Mouse (Mus musculus) stomach, embryonic 15.5 days (tissue): Measurements from ENCODE around the gene Tectb. TPM values are rescaled to one million over a fixed set of nuclear protein-coding genes. Genes with fewer than 3 reads are reported as not detected.

Source experiments
- ATAC-seq: fragments of 200-750 bp; cut with Nextera tagmentation; 2 replicates; pipeline ENCODE4 v1.8.0; 2017; ENCODE audit warnings: low read depth, moderate number of reproducible peaks, moderate TSS enrichment; ENCODE audit not compliant: insufficient read depth, low FRiP score
- H3K27ac ChIP-seq: fragments of 300-500 bp; sonication (generic); 2 replicates; pipeline ENCODE4 v1.5.1; 2015; ENCODE audit warnings: mild to moderate bottlenecking, inconsistent platforms
- H3K27me3 ChIP-seq: fragments of 300-500 bp; sonication (generic); replicated peaks from 2 replicates; pipeline ENCODE4 v1.6.1; 2015; ENCODE audit warnings: inconsistent platforms
- H3K36me3 ChIP-seq: fragments of 300-500 bp; sonication (generic); 2 replicates; pipeline ENCODE4 v1.6.1; 2015; ENCODE audit warnings: inconsistent platforms
- H3K4me1 ChIP-seq: fragments of 300-500 bp; sonication (generic); 2 replicates; pipeline ENCODE4 v1.6.1; 2015; ENCODE audit warnings: inconsistent platforms
- H3K4me2 ChIP-seq: fragments of 300-500 bp; sonication (generic); 2 replicates; pipeline ENCODE4 v1.6.1; 2015; ENCODE audit warnings: mild to moderate bottlenecking, inconsistent platforms
- H3K4me3 ChIP-seq: fragments of 300-500 bp; sonication (generic); replicated peaks from 2 replicates; pipeline ENCODE4 v1.5.1; 2015; ENCODE audit warnings: inconsistent platforms
- H3K9ac ChIP-seq: fragments of 300-500 bp; sonication (generic); 2 replicates; pipeline ENCODE4 v1.6.1; 2015; ENCODE audit warnings: inconsistent platforms
- H3K9me3 ChIP-seq: fragments of 300-500 bp; sonication (generic); 2 replicates; pipeline ENCODE4 v1.6.1; 2016; ENCODE audit warnings: inconsistent platforms
- WGBS: fragments of 180-500 bp; shearing (Covaris S2); methylation state at CpG from one replicate; pipeline ENCODE4 v1.1.7; 2015; 5-methylcytosine and 5-hydroxymethylcytosine counted together
- microRNA-seq: library from miRNA; unstranded; fragments of <30 nt; microRNA quantifications from one replicate; pipeline ENCODE4, GENCODE M21; 2016
- polyA plus RNA-seq: library from polyadenylated mRNA; unstranded; fragments of >200 nt; fragmentation: Nextera tagmentation; extraction: Ambion mirVana; gene quantifications from 2 replicates; pipeline ENCODE4 v1.2.1, GENCODE M21; 2015

Gene Tectb
- polyA plus RNA-seq, 1 experiment from 2014 or later, result not detected

DNA sequence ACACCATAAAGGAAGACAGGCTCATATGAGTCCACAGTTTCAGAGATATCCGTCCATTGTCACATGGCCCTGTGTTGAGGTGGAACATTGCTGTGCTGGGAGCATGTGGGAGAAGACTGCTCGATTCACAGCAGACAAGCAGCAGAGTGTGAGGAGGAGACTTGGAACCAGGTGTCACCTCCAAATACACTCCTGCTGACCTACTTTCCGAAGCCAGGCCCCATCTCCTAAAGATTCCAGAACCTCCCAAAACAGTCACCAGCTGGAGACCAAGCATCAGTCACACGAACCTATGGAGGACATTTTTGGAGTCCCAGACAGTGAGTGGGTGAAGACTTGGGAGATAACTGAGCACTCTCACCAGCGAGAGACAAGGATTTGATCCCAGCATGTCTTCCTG, 56.0 kb downstream of the Tectb start:
- H3K4me2 ChIP-seq, result no peak overlapping the region
- H3K36me3 ChIP-seq, result no peaks in the 10 kb centered on the region
- no peak overlapping the region for H3K27ac ChIP-seq
- WGBS, result 86% methylated on average over 5 of the region's 5 CpGs
- no peak overlapping the region for H3K4me3 ChIP-seq
- no peaks in the 10 kb centered on the region for H3K27me3 ChIP-seq
- H3K9me3 ChIP-seq, result no peaks in the 10 kb centered on the region
- H3K4me1 ChIP-seq, result no peaks in the 10 kb centered on the region
- H3K9ac ChIP-seq, result no peak overlapping the region
- ATAC-seq, result no peak

- no peak overlapping the region for H3K9ac ChIP-seq
- H3K4me1 ChIP-seq, result 0 out of 2 replicates have a peak, but pooled peaks cover 3% of the 10 kb centered on the region
- no peaks in the 10 kb centered on the region for H3K27me3 ChIP-seq
- no peak overlapping the region for H3K4me3 ChIP-seq
- WGBS, result 51% methylated on average over 6 of the region's 6 CpGs
- no peaks in the 10 kb centered on the region for H3K36me3 ChIP-seq
- H3K4me2 ChIP-seq, result no peak overlapping the region
- no peaks in the 10 kb centered on the region for H3K9me3 ChIP-seq
- no peak for ATAC-seq
- no peak overlapping the region for H3K27ac ChIP-seq
These were observed 59.4 kb downstream of the Tectb start for GRCm38 (mm10) chr19:55239766-55240426.

DNA sequence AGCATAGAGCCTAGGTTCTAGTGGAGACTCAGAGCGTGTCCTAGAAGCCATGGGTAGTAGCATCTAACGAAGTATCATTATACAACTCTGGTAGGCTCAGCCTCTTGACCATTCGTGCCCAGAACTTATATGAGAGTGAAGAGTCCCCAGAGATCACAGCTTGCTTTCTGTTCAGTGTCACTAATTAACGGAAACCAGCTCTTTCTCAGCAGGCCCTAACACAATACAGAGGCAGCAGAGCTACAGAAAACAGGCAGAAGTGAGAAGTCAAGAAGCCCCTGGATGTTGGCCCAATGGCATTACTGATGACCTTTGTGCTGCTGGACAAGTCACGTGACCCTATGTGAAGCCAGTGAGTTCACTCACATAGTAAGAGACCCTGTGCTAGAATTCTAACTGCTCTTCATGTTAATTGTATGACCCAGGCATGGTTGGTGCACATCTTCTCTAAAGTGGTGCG, 60.7 kb downstream of the Tectb start, which contains the start of gene Gucy2g:
TSS of gene Gucy2g (minus strand) at position 51 of the 460 bp plus-strand sequence.
- Histone ChIP-seq H3K27me3 (no peaks in the 10 kb centered on the region), H3K4me1 (0 out of 2 replicates have a peak, but pooled peaks cover 3% of the 10 kb centered on the region), H3K4me2 (no peak within 1 kb of the TSS), H3K9ac (no peak within 1 kb of the TSS), H3K9me3 (no peaks in the 10 kb centered on the region), H3K36me3 (no peaks in the 10 kb centered on the region), H3K27ac (no peak within 1 kb of the TSS), H3K4me3 (no peak within 1 kb of the TSS)
- WGBS, result 81% methylated on average over 6 of the region's 6 CpGs
- no peak for ATAC-seq

- Histone ChIP-seq H3K4me1 (0 out of 2 replicates have a peak, but pooled peaks cover 3% of the 10 kb centered on the region), H3K4me3 (no peak overlapping the region), H3K27ac (peak overlapping the region; percentile 40; the same call in 1 of the 2 replicates), H3K9ac (no peak overlapping the region), H3K9me3 (no peaks in the 10 kb centered on the region), H3K27me3 (no peaks in the 10 kb centered on the region), H3K4me2 (no peak overlapping the region), H3K36me3 (no peaks in the 10 kb centered on the region)
- WGBS, result 21% methylated on average over 7 of the region's 7 CpGs
- ATAC-seq, result peak; percentile 79
These were observed 64.3 kb downstream of the Tectb start for GRCm38 (mm10) chr19:55244791-55245231.

Small RNAs within 50 kb of the gene (microRNA-seq; reads per million reads assigned to microRNA genes)
- not detected for gene Mir6715

Other genes with a start within 250 kb of the Tectb start
- 18.0 and 19.0 TPM in 2 replicates for gene Gpam, start 53.5 kb upstream of the Tectb start, polyA plus RNA-seq
- gene Gucy2g, start 60.5 kb downstream of the Tectb start, polyA plus RNA-seq, result 0.05 and 0.08 TPM in 2 replicates
- 115 and 116 TPM in 2 replicates for gene Acsl5, start 71.2 kb downstream of the Tectb start, polyA plus RNA-seq
- 96.1 and 96.8 TPM in 2 replicates for gene Zdhhc6, start 135.3 kb downstream of the Tectb start, polyA plus RNA-seq
- gene Vti1a, start 135.6 kb downstream of the Tectb start, polyA plus RNA-seq, result 23.5 and 26.4 TPM in 2 replicates